In the genomic region with DNA sequence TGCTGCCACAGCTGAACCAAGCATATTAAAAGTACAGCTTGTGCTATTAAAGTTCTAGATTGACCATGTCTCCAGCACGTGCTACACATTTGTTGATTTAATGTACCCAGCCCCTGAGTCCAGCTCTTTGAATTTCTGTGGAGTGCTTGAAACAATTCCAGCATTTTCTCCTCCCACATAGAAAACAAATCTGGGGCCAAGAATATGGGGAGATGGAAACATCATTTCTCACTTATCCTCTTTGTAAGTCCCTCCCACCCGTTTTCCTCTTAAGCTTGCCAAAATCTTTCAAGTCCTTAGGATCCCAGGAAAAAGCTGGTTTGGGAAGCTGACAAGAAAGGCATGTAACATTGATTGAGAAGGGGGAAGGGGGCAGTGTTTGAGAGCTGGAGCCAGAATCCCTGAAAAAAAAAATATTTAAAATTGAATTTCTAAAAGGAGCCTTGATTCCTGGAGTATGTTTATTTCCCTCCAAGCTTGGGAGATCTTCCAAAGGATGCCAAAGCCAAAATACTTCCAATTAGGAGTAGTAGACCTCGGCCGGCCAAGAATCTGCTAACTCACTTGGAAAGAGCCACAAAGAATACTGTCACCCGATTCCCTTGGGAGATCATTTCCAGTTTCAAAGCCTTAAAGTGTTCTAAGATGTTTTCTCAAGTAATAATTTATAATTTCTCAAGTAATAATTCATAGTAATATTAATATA, we compare ENCODE assay signal across 9 mouse cellular contexts.
DNase-seq lines count a peak whose midpoint lies in the region; ATAC-seq lines count a peak whose summit lies in the region.
"Had no signal": no experiment of that assay in that cellular context is flagged by ENCODE, and none has a peak within 500 bp of the region (broad histone marks: within the 10 kb centered on the region; RNA-seq: fewer than 3 reads in every experiment).

No protein-coding gene starts in this region.

- H3K27ac ChIP-seq in forebrain, embryonic 15.5 days (replicated peaks), result peak overlapping the region; percentile 2; the same call in 1 of the 2 replicates
- H3K27ac ChIP-seq in forebrain, embryonic 11.5 days (ENCODE audit: low read depth, low read length), result no peak overlapping the region
- no peak overlapping the region for H3K27ac ChIP-seq in kidney, embryonic 16.5 days (ENCODE audit: low read length)

- no peak overlapping the region for H3K9ac ChIP-seq in forebrain, embryonic 15.5 days (replicated peaks)
- no peak overlapping the region for H3K9ac ChIP-seq in forebrain, embryonic 11.5 days (ENCODE audit: low read length)
- no peak overlapping the region for H3K9ac ChIP-seq in kidney, embryonic 16.5 days (replicated peaks; ENCODE audit: low read length)

- WGBS in forebrain, embryonic 15.5 days, result 46% methylated on average over 5 of the region's 5 CpGs
- 88% methylated on average over 5 of the region's 5 CpGs for WGBS in forebrain, embryonic 11.5 days
- 50% methylated on average over 5 of the region's 5 CpGs for WGBS in kidney, embryonic 16.5 days

- H3K4me2 ChIP-seq in forebrain, embryonic 15.5 days (replicated peaks), result no peak overlapping the region
- H3K4me2 ChIP-seq in forebrain, embryonic 11.5 days (ENCODE audit: low read depth, low read length, severe bottlenecking), result no peak overlapping the region
- H3K4me2 ChIP-seq in kidney, embryonic 16.5 days (replicated peaks; ENCODE audit: low read depth, low read length), result no peak overlapping the region

- no peaks in the 10 kb centered on the region for H3K36me3 ChIP-seq in forebrain, embryonic 15.5 days
- no peaks in the 10 kb centered on the region for H3K36me3 ChIP-seq in forebrain, embryonic 11.5 days (ENCODE audit: control insufficient read depth, insufficient read depth, low read length)
- H3K36me3 ChIP-seq in kidney, embryonic 16.5 days (ENCODE audit: insufficient read depth, low read length), result no peaks in the 10 kb centered on the region

- peak; percentile 82 for ATAC-seq in forebrain, embryonic 15.5 days (replicated peaks)
- no peak for ATAC-seq in forebrain, embryonic 11.5 days (replicated peaks; ENCODE audit: low FRiP score)
- peak; percentile 61; the same call in 1 of the 2 replicates for ATAC-seq in kidney, embryonic 16.5 days (ENCODE audit: low FRiP score, low TSS enrichment)

- H3K4me1 ChIP-seq in forebrain, embryonic 15.5 days, result peaks cover 6% of the 10 kb centered on the region; the same call in 1 of the 2 replicates
- no peaks in the 10 kb centered on the region for H3K4me1 ChIP-seq in forebrain, embryonic 11.5 days (replicated peaks; ENCODE audit: control insufficient read depth, insufficient read depth, low read length)
- H3K4me1 ChIP-seq in kidney, embryonic 16.5 days (ENCODE audit: insufficient read depth, low read length), result no peaks in the 10 kb centered on the region; the same call in 1 of the 2 replicates
- H3K4me1 ChIP-seq: megakaryocyte, embryonic 14.5 days had no signal

- no peak for DNase-seq in forebrain, embryonic 11.5 days (ENCODE audit: low spot score)
- peak; percentile 52 for DNase-seq in ovary, postnatal 14 days (ENCODE audit: low spot score)
- DNase-seq in ovary, adult 18-20 months (ENCODE audit: low spot score), result no peak
- peak; percentile 78 for DNase-seq in skeletal muscle tissue, adult 2 months (ENCODE audit: low read depth, low spot score)
- DNase-seq in cerebellum, adult 11 months, result no peak
- no peak for DNase-seq in right cerebral cortex, postnatal 14 days

- H3K27me3 ChIP-seq in forebrain, embryonic 15.5 days, result no peaks in the 10 kb centered on the region
- H3K27me3 ChIP-seq in forebrain, embryonic 11.5 days (ENCODE audit: control insufficient read depth, insufficient read depth, low read length), result no peaks in the 10 kb centered on the region
- no peaks in the 10 kb centered on the region for H3K27me3 ChIP-seq in kidney, embryonic 16.5 days (ENCODE audit: insufficient read depth, low read length)
- H3K27me3 ChIP-seq: megakaryocyte, embryonic 14.5 days had no signal

- H3K9me3 ChIP-seq in forebrain, embryonic 15.5 days, result no peaks in the 10 kb centered on the region
- no peaks in the 10 kb centered on the region for H3K9me3 ChIP-seq in forebrain, embryonic 11.5 days (ENCODE audit: control insufficient read depth, low read length)
- H3K9me3 ChIP-seq in kidney, embryonic 16.5 days (ENCODE audit: low read length), result no peaks in the 10 kb centered on the region
- H3K9me3 ChIP-seq: megakaryocyte, embryonic 14.5 days had no signal

- H3K4me3 ChIP-seq in forebrain, embryonic 15.5 days, result no peak overlapping the region
- no peak overlapping the region for H3K4me3 ChIP-seq in forebrain, embryonic 11.5 days (ENCODE audit: low read depth, low read length)
- H3K4me3 ChIP-seq in kidney, embryonic 16.5 days (ENCODE audit: low read length), result no peak overlapping the region
- H3K4me3 ChIP-seq: megakaryocyte, embryonic 14.5 days had no signal

Comparison
In these comparisons a context has a peak if more than half of its experiments do, and no peak if none do; other contexts are left out.
1. DNase-seq: peak in ovary, postnatal 14 days (single experiment) and skeletal muscle tissue, adult 2 months (single experiment); none in forebrain, embryonic 11.5 days (single experiment), ovary, adult 18-20 months (single experiment), cerebellum, adult 11 months (single experiment) and right cerebral cortex, postnatal 14 days (single experiment).